Mouse (Mus musculus) liver, adult 2 months (tissue): ENCODE results near the gene Prss48.

Experiments
- CTCF ChIP-seq: fragments of 200-500 bp; IDR thresholded peaks from 2 replicates; pipeline ENCODE4 v1.5.1; 2011; ENCODE audit warnings: low read depth, low read length, control low read depth
- POLR2A ChIP-seq: fragments of 200-500 bp; IDR thresholded peaks from 2 replicates; pipeline ENCODE4 v1.6.1; 2011; ENCODE audit warnings: low read length, control low read depth; ENCODE audit not compliant: insufficient read depth; ENCODE audit errors: extremely low read depth

GRCm38 (mm10) chr3:85987225-85987624, 15.1 kb downstream of the Prss48 start:
- no peak for TF ChIP-seq POLR2A
- peak; percentile 20; the same call in 1 of the 2 replicates for TF ChIP-seq CTCF
